Mouse (Mus musculus) embryonic facial prominence, embryonic 14.5 days (tissue): ENCODE measurements around the gene Hmox2. TPM values are rescaled to one million over a fixed set of nuclear protein-coding genes. Genes with fewer than 3 reads are reported as not detected.

Experiments
- ATAC-seq: fragments of 200-750 bp; cut with Nextera tagmentation; 2 replicates; pipeline ENCODE4 v1.8.0; 2017; ENCODE audit warnings: low read depth, moderate number of reproducible peaks, moderate TSS enrichment
- DNase-seq: peaks from one replicate; pipeline ENCODE4 v3.0.0-alpha.2; 2015; ENCODE audit warnings: low spot score
- H3K27ac ChIP-seq: fragments of 300-500 bp; sonication (generic); replicated peaks from 2 replicates; pipeline ENCODE4 v1.5.1; 2014; ENCODE audit warnings: low read depth, mild to moderate bottlenecking, low read length, moderate library complexity
- H3K27me3 ChIP-seq: fragments of 300-500 bp; sonication (generic); replicated peaks from 2 replicates; pipeline ENCODE4 v1.6.1; 2014; ENCODE audit warnings: low read length; ENCODE audit not compliant: control insufficient read depth, insufficient read depth
- H3K36me3 ChIP-seq: fragments of 300-500 bp; sonication (generic); 2 replicates; pipeline ENCODE4 v1.6.1; 2014; ENCODE audit warnings: low read length, mixed read lengths; ENCODE audit not compliant: control insufficient read depth, insufficient read depth
- H3K4me1 ChIP-seq: fragments of 300-500 bp; sonication (generic); 2 replicates; pipeline ENCODE4 v1.6.1; 2014; ENCODE audit warnings: antibody characterized with exemption, low read length; ENCODE audit not compliant: control insufficient read depth, insufficient read depth
- H3K4me2 ChIP-seq: fragments of 300-500 bp; sonication (generic); 2 replicates; pipeline ENCODE4 v1.6.1; 2014; ENCODE audit warnings: low read depth, mild to moderate bottlenecking, low read length, moderate library complexity, mixed read lengths
- H3K4me3 ChIP-seq: fragments of 300-500 bp; sonication (generic); 2 replicates; pipeline ENCODE4 v1.5.1; 2014; ENCODE audit warnings: low read depth, mild to moderate bottlenecking, low read length
- H3K9ac ChIP-seq: fragments of 300-500 bp; sonication (generic); 2 replicates; pipeline ENCODE4 v1.6.1; 2014; ENCODE audit warnings: low read depth, mild to moderate bottlenecking, low read length, moderate library complexity, mixed read lengths
- H3K9me3 ChIP-seq: fragments of 300-500 bp; sonication (generic); 2 replicates; pipeline ENCODE4 v1.6.1; 2016; ENCODE audit warnings: low read length; ENCODE audit not compliant: control insufficient read depth
- WGBS: fragments of 180-500 bp; shearing (Covaris S2); extraction: QIAGEN DNeasy Blood & Tissue Kit; methylation state at CpG from one replicate; pipeline ENCODE4 v1.1.7; 2014; 5-methylcytosine and 5-hydroxymethylcytosine counted together
- polyA plus RNA-seq: library from polyadenylated mRNA; unstranded; fragments of >200 nt; fragmentation: Nextera tagmentation; extraction: Ambion mirVana; gene quantifications from 2 replicates; pipeline ENCODE4 v1.2.1, GENCODE M21; 2014

Hmox2 gene
- polyA plus RNA-seq, 1 experiment from 2014 or later: 97.6 TPM

DNA sequence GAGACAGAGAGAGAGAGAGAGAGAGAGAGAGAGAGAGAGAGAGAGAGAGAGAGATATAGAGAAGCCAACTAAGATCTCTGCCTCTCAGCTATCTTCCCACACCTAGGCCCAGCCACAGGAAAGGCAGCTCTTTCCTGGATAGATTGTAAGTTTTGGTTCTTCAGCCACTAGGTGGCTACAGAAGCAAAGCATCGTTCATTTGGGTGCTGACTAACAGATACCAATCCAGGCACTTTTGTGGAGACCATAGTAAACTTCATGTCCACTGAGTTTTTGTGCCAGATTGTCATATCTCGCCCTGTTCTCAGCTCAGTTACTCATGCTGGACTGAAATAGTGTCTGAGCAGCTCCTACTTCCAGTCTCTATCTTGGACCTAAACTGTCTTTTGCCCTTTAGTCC lies 37.1 kb downstream of the Hmox2 start:
- DNase-seq (peak; percentile 77), ATAC-seq (0 out of 2 replicates have a peak, but pooled peaks have one; percentile 60)
- Histone ChIP-seq H3K9me3 (no peaks in the 10 kb centered on the region), H3K4me3 (no peak overlapping the region), H3K36me3 (peaks cover 53% of the 10 kb centered on the region), H3K4me2 (no peak overlapping the region), H3K27me3 (no peaks in the 10 kb centered on the region), H3K27ac (no peak overlapping the region), H3K9ac (no peak overlapping the region), H3K4me1 (no peaks in the 10 kb centered on the region)
- WGBS: 37% methylated on average over 2 of the region's 2 CpGs

DNA sequence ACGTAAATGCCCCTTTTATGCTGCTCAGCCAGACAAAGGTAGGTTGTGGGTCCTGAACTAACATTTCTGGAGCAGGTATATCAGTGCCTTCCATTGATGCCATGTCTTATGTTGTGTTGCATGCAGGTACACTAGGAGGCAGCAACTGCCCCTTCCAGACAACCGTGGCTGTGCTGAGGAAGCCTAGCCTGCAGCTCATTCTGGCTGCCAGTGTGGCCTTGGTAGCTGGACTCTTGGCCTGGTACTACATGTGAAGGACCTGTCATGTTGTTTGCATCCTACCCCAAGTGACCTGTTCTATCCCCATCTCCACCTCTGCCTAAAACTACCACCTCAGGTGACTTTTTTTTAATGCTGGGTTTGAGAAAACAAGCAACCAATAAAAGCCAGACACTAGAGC lies 39.7 kb downstream of the Hmox2 start:
- Histone ChIP-seq H3K9me3 (no peaks in the 10 kb centered on the region), H3K36me3 (peaks cover 79% of the 10 kb centered on the region), H3K4me3 (no peak overlapping the region), H3K27me3 (no peaks in the 10 kb centered on the region), H3K9ac (no peak overlapping the region), H3K4me1 (no peaks in the 10 kb centered on the region), H3K27ac (no peak overlapping the region), H3K4me2 (no peak overlapping the region)
- 85% methylated on average over 2 of the region's 2 CpGs for WGBS
- ATAC-seq: no peak
- DNase-seq: no peak

DNA sequence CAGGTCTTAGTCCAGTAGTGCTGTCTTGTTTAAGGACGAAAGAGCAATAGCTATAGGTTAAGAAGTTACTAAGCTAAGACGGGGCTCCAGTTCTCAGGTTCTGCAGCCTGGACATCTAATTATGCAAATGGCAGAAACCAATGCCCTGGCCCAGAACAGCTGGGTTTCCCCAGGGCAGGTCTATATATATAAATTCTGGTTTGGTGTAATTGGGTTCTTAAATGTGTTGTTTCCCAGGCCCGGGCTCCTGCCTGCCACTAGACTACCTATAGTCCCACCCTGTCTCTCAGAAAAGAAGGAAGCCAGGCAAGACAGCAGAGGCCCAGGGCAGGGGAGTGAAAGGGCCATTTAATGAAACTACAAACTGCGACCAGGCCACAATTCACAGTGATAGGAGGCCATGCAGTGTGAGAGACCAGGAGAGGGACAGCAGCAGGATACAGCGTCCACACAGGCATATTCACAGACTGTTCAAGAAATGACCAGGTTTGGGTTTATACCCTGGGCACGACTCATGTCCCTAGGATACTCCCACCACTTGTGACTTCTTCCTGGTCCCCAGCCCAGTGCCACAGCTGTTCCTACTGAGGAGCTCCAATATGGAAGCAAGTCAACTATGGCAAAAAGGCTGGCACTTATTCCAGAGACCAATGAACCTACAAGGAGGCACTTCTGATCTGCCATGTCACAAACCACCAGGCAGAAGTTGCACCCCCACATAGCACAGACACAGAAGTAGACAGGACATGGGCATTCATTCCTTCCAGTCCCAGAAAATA lies 41.0 kb downstream of the Hmox2 start:
- no peak for ATAC-seq
- Histone ChIP-seq H3K9me3 (no peaks in the 10 kb centered on the region), H3K4me1 (no peaks in the 10 kb centered on the region), H3K4me3 (no peak overlapping the region), H3K9ac (no peak overlapping the region), H3K4me2 (no peak overlapping the region), H3K36me3 (peaks cover 88% of the 10 kb centered on the region), H3K27ac (no peak overlapping the region), H3K27me3 (no peaks in the 10 kb centered on the region)
- 81% methylated on average over 6 of the region's 6 CpGs for WGBS
- DNase-seq: no peak

DNA sequence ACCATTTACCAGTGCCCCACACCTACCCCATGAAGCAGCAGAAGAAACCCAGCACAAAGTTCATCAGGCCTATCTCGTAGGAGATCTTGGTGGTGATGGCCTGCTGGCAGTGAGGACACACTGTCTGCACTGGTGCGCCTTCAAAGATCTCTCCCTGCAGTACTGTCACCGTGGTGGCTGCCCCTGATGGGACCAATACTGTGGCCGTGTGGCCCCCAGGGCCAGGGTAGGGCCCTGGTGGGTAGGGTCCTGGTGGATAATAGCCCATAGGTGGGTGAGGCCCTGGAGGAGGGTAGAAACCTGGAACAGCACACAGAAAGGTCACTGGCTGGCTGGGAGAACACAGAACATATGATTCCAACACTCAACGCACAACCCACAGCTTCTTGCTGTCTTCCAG lies 42.6 kb downstream of the Hmox2 start:
- Histone ChIP-seq H3K9ac (no peak overlapping the region), H3K4me2 (no peak overlapping the region), H3K9me3 (no peaks in the 10 kb centered on the region), H3K27me3 (no peaks in the 10 kb centered on the region), H3K27ac (no peak overlapping the region), H3K4me3 (no peak overlapping the region), H3K4me1 (no peaks in the 10 kb centered on the region), H3K36me3 (peaks cover 80% of the 10 kb centered on the region)
- WGBS: 91% methylated on average over 5 of the region's 5 CpGs
- ATAC-seq (no peak), DNase-seq (no peak)

DNA sequence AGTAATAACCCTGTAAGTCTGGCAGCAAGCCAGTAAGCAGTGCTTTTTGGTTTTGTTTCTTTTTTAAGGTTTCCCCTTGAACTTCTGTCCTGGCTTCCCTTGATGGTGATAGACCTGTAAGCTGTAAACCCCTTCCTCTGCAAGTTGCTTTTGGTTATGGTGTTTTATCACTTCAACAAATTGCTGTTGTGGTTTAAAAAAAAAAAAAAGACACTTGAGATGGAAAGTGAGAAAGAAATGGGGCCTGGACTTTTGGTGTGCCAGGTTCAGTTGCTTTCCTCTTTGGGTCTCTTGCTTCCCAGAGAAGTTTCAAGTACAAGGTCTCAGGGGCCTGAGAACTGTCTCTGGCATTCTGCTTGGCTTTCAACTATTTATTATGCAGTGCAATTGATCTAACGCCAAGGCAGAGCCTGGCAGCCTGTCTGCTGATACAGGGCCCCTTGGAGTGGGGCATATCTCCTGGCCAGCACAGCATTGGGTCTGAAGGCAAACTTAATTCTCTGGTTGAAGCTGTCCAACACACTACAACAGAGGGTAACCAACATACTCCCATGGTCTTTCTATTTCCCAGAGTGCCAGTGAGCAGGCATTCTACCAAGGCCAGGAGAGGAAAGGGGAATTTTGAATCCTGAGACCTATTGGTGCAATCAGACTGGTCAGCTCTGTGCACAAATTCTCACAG lies 47.3 kb downstream of the Hmox2 start:
- ATAC-seq: no peak
- H3K27ac ChIP-seq: no peak overlapping the region

DNA sequence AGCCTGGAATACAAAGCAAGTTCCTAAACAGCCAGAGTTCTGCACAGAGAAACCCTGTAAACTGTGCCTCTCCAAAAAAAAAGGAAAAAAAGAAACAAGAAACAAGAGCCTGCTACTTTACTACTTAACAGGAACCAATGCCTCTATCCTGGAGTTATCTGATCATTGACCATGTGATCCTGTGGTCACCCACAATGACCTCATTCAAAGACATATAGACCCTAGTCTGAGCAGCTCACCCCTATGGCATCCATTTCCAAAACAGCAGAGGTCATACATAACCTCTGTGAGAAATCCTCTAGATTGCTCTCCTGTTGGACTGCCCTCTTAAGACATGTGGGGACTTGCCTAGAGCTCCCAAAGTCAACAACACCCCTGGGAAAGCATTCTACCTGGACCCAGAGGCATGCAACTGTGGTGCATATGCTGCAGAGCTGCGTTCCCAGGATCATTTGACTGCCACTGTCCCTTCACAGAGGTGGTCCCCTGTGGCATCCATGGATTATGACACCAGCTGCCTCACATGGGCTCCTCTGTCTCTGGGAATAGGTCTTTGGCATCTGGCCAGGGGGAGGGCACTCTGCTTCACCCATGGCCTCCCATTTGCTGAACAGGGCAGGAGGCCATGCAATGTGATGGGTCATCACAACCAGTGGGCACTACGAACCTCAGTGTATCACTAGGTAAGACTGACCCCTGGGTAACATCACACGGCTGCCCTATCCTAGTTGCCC lies 51.2 kb downstream of the Hmox2 start:
- no peak overlapping the region for H3K27ac ChIP-seq
- DNase-seq (peak; percentile 20), ATAC-seq (peak; percentile 31)
- H3K4me3 ChIP-seq: no peak overlapping the region
- no peaks in the 10 kb centered on the region for H3K27me3 ChIP-seq
- H3K4me2 ChIP-seq: no peak overlapping the region
- no peaks in the 10 kb centered on the region for H3K9me3 ChIP-seq
- no peaks in the 10 kb centered on the region for H3K36me3 ChIP-seq
- WGBS: 88% methylated on average over 3 of the region's 3 CpGs
- H3K4me1 ChIP-seq: 0 out of 2 replicates have a peak, but pooled peaks cover 6% of the 10 kb centered on the region
- no peak overlapping the region for H3K9ac ChIP-seq

More for the DNA sequence above, 47.3 kb downstream of the Hmox2 start:
- no peaks in the 10 kb centered on the region for H3K4me1 ChIP-seq
- H3K36me3 ChIP-seq: peaks cover 34% of the 10 kb centered on the region
- no peak for DNase-seq
- no peaks in the 10 kb centered on the region for H3K27me3 ChIP-seq
- no peak overlapping the region for H3K4me3 ChIP-seq
- no peaks in the 10 kb centered on the region for H3K9me3 ChIP-seq
- H3K9ac ChIP-seq: no peak overlapping the region
- no peak overlapping the region for H3K4me2 ChIP-seq
- 67% methylated on average over 1 of the region's 1 CpGs for WGBS

DNA sequence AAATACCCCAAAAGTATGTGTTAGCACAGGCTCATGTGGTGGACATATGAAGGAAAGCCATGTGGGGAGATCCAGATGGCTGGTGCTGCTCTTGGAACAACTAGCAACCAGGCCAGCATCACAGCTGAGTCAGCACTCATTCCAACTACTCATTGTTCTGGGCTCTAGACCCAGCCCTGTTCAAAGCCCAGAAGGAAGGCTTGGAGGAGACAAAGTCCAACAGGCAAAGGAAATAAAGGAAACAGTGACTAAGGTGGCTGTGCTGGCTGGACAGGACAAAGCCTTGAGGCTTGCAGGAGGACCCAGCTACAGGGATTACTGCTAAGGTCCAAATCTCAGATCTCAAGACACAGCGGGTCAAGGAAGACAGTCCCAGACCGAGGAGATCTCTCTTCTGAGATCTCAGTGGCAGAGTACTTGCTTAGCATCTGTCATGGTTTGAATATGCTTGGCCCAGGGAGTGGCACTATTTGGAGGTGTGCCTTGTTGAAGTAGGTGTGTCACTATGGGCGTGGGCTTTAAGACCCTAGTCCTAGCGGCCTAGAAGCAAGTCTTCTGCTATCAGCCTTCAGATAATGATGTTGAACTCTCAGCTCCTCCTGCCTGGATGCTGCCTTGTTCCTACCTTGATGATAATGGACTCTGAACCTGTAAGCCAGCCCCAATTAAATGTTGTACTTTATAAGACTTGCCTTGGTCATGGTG lies 51.9 kb downstream of the Hmox2 start:
- no peak for ATAC-seq
- no peak overlapping the region for H3K9ac ChIP-seq
- no peak overlapping the region for H3K4me2 ChIP-seq
- no peak overlapping the region for H3K27ac ChIP-seq
- no peak overlapping the region for H3K4me3 ChIP-seq
- H3K4me1 ChIP-seq: 0 out of 2 replicates have a peak, but pooled peaks cover 6% of the 10 kb centered on the region
- WGBS: 91% methylated on average over 4 of the region's 4 CpGs
- no peaks in the 10 kb centered on the region for H3K27me3 ChIP-seq
- DNase-seq: no peak
- H3K36me3 ChIP-seq: no peaks in the 10 kb centered on the region
- no peaks in the 10 kb centered on the region for H3K9me3 ChIP-seq

DNA sequence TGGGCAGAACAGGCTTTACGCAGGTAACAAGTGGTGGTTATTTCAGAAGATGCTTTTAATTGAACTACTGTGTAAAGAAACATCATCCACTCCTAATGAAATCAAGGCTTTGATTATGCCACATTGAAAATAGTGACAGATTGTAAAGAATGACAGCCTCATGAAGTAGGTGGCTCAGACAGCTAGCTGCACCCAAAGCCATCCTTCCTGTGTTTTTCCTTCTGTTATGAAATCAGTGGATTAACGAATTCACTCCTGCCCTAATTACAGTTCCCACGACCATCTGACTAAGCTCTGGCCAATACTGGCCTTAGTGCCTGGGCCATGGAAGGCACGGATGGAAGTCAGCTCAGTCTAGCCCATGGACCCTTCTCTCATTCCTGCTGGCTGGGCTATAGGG lies 52.8 kb downstream of the Hmox2 start:
- no peak overlapping the region for H3K9ac ChIP-seq
- H3K4me3 ChIP-seq: no peak overlapping the region
- peaks cover 4% of the 10 kb centered on the region; the same call in 1 of the 2 replicates for H3K36me3 ChIP-seq
- H3K4me2 ChIP-seq: no peak overlapping the region
- DNase-seq (no peak), ATAC-seq (no peak)
- H3K4me1 ChIP-seq: 0 out of 2 replicates have a peak, but pooled peaks cover 10% of the 10 kb centered on the region
- 94% methylated on average over 4 of the region's 4 CpGs for WGBS
- no peaks in the 10 kb centered on the region for H3K27me3 ChIP-seq
- no peak overlapping the region for H3K27ac ChIP-seq
- H3K9me3 ChIP-seq: no peaks in the 10 kb centered on the region
